Mouse (Mus musculus) midbrain, embryonic 14.5 days (tissue): ENCODE results near the gene Psmd14. TPM values are rescaled to one million over a fixed set of nuclear protein-coding genes. Genes with fewer than 3 reads are reported as not detected.

ENCODE experiments used
- ATAC-seq: fragments of 200-750 bp; cut with Nextera tagmentation; 2 replicates; pipeline ENCODE4 v1.8.0; 2017; ENCODE audit warnings: moderate number of reproducible peaks, moderate library complexity; ENCODE audit not compliant: low FRiP score, low TSS enrichment
- DNase-seq: peaks from one replicate; pipeline ENCODE4 v3.0.0-alpha.2; 2015
- H3K27ac ChIP-seq: fragments of 300-500 bp; sonication (generic); replicated peaks from 2 replicates; pipeline ENCODE4 v1.5.1; 2014; ENCODE audit warnings: mild to moderate bottlenecking, low read depth, low read length, moderate library complexity
- H3K27me3 ChIP-seq: fragments of 300-500 bp; sonication (generic); 2 replicates; pipeline ENCODE4 v1.6.1; 2014; ENCODE audit warnings: low read length, control low read depth, mixed read lengths; ENCODE audit not compliant: control insufficient read depth, insufficient read depth
- H3K36me3 ChIP-seq: fragments of 300-500 bp; sonication (generic); 2 replicates; pipeline ENCODE4 v1.6.1; 2014; ENCODE audit warnings: low read length, control low read depth; ENCODE audit not compliant: control insufficient read depth, insufficient read depth
- H3K4me1 ChIP-seq: fragments of 300-500 bp; sonication (generic); 2 replicates; pipeline ENCODE4 v1.6.1; 2014; ENCODE audit warnings: mild to moderate bottlenecking, antibody characterized with exemption, low read length, control low read depth; ENCODE audit not compliant: control insufficient read depth, insufficient read depth
- H3K4me2 ChIP-seq: fragments of 300-500 bp; sonication (generic); 2 replicates; pipeline ENCODE4 v1.6.1; 2014; ENCODE audit warnings: mild to moderate bottlenecking, low read length, moderate library complexity
- H3K4me3 ChIP-seq: fragments of 300-500 bp; sonication (generic); replicated peaks from 2 replicates; pipeline ENCODE4 v1.5.1; 2014; ENCODE audit warnings: low read depth, low read length
- H3K9ac ChIP-seq: fragments of 300-500 bp; sonication (generic); replicated peaks from 2 replicates; pipeline ENCODE4 v1.6.1; 2014; ENCODE audit warnings: mild to moderate bottlenecking, low read length, moderate library complexity
- H3K9me3 ChIP-seq: fragments of 300-500 bp; sonication (generic); 2 replicates; pipeline ENCODE4 v1.6.1; 2016; ENCODE audit warnings: low read length, control low read depth, mixed read lengths; ENCODE audit not compliant: control insufficient read depth
- WGBS: fragments of 180-500 bp; shearing (Covaris S2); extraction: QIAGEN DNeasy Blood & Tissue Kit; methylation state at CpG from one replicate; pipeline ENCODE4 v1.1.7; 2014; 5-methylcytosine and 5-hydroxymethylcytosine counted together
- polyA plus RNA-seq: library from polyadenylated mRNA; unstranded; fragments of >200 nt; fragmentation: Nextera tagmentation; extraction: Ambion mirVana; gene quantifications from 2 replicates; pipeline ENCODE4 v1.2.1, GENCODE M21; 2014

Psmd14 gene
- polyA plus RNA-seq, 1 experiment from 2014 or later, result 241 TPM

- no peak for ATAC-seq
- no peaks in the 10 kb centered on the region for H3K36me3 ChIP-seq
- no peaks in the 10 kb centered on the region for H3K4me1 ChIP-seq
- H3K4me3 ChIP-seq, result no peak overlapping the region
- H3K4me2 ChIP-seq, result no peak overlapping the region
- WGBS, result 93% methylated on average over 1 of the region's 1 CpGs
- no peaks in the 10 kb centered on the region for H3K9me3 ChIP-seq
- no peak overlapping the region for H3K27ac ChIP-seq
- H3K9ac ChIP-seq, result no peak overlapping the region
- H3K27me3 ChIP-seq, result no peaks in the 10 kb centered on the region
- no peak for DNase-seq
These were observed 39.2 kb downstream of the Psmd14 start for GRCm38 (mm10) chr2:61750702-61751101.

DNA sequence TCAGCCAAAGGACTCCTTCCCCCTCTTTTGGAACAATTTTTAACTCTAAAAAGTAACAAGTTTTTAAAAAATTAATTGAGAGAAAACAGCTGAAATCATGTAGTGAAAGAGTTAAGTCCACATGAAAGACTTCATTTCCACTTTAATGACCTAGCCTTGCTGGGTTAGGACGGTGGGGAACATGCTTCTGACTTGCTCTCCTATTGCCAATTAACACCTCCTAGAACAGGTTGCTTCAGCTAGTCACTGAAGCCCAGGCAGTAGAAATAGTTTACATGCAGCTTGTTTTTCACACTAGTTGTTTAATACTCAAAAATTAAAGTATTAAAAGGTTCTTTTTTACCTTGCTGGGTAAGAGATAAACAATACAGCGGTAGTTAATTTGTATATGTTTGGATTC lies 39.8 kb downstream of the Psmd14 start:
- H3K4me1 ChIP-seq, result no peaks in the 10 kb centered on the region
- no peak overlapping the region for H3K9ac ChIP-seq
- H3K27me3 ChIP-seq, result no peaks in the 10 kb centered on the region
- H3K36me3 ChIP-seq, result no peaks in the 10 kb centered on the region
- DNase-seq (no peak), ATAC-seq (no peak)
- no peak overlapping the region for H3K4me3 ChIP-seq
- H3K4me2 ChIP-seq, result no peak overlapping the region
- H3K27ac ChIP-seq, result no peak overlapping the region
- 50% methylated on average over 2 of the region's 2 CpGs for WGBS
- no peaks in the 10 kb centered on the region for H3K9me3 ChIP-seq

GRCm38 (mm10) chr2:61752362-61752761 lies 40.9 kb downstream of the Psmd14 start:
- no peaks in the 10 kb centered on the region for H3K4me1 ChIP-seq
- H3K4me3 ChIP-seq, result no peak overlapping the region
- H3K27ac ChIP-seq, result no peak overlapping the region
- no peak for ATAC-seq
- no peaks in the 10 kb centered on the region for H3K36me3 ChIP-seq
- no peaks in the 10 kb centered on the region for H3K9me3 ChIP-seq
- no peak for DNase-seq
- no peak overlapping the region for H3K9ac ChIP-seq
- no peaks in the 10 kb centered on the region for H3K27me3 ChIP-seq
- H3K4me2 ChIP-seq, result no peak overlapping the region

DNA sequence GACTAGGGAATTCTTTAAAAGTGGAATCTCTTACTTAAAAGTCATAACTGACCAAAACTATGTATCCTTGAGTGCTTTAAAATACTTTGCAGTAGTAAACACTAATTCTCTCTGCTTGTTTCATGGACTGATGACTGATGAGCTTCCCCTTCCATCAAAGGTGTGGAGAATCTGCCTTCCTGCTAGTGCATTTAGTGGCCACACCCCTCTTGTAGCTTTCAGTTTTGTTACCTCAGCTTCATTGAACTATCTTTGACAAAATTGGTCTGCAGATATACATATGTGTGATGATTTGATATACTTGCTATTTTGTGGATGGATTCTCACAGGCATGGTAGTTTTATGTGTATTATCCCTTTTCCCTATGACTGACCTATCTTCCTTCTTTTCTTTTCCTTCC lies 43.5 kb downstream of the Psmd14 start:
- DNase-seq (no peak), ATAC-seq (no peak)
- H3K4me2 ChIP-seq, result no peak overlapping the region
- no peaks in the 10 kb centered on the region for H3K9me3 ChIP-seq
- no peaks in the 10 kb centered on the region for H3K27me3 ChIP-seq
- H3K36me3 ChIP-seq, result no peaks in the 10 kb centered on the region
- H3K9ac ChIP-seq, result no peak overlapping the region
- H3K27ac ChIP-seq, result no peak overlapping the region
- no peaks in the 10 kb centered on the region for H3K4me1 ChIP-seq
- no peak overlapping the region for H3K4me3 ChIP-seq

DNA sequence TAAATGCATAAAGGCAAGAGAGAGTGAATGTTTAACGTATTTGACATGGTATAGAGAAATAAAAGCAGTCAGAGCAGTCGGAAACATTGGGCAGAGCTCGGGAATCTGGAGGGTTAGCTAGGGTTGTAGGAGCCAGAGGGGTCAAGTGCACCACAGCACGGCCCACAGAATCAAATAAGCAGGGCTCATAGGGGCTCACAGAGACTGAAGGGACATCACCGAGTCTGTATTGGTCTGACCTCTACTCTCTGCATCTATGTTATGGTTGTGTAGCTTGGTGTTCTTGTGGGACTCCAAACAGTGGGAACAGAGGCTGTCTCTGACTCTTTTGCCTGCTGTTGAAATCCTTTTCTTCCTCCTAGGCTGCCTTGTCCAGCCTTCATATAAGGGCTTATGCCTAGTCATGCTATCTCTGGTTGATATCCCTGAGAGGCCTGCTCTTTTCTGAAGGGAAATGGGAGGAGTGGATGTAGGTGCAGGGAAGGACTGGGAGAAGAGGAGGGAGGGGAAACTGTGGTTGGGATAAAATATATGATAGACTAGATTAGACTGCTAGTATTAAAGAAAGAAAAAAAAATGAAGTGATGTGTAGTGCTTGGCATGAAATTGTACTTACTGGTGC lies 47.9 kb downstream of the Psmd14 start:
- Histone ChIP-seq H3K4me1 (no peaks in the 10 kb centered on the region), H3K9me3 (no peaks in the 10 kb centered on the region), H3K36me3 (no peaks in the 10 kb centered on the region), H3K9ac (no peak overlapping the region), H3K4me3 (no peak overlapping the region), H3K27me3 (no peaks in the 10 kb centered on the region), H3K4me2 (no peak overlapping the region), H3K27ac (no peak overlapping the region)
- 91% methylated on average over 5 of the region's 5 CpGs for WGBS
- ATAC-seq, result no peak
- no peak for DNase-seq

DNA sequence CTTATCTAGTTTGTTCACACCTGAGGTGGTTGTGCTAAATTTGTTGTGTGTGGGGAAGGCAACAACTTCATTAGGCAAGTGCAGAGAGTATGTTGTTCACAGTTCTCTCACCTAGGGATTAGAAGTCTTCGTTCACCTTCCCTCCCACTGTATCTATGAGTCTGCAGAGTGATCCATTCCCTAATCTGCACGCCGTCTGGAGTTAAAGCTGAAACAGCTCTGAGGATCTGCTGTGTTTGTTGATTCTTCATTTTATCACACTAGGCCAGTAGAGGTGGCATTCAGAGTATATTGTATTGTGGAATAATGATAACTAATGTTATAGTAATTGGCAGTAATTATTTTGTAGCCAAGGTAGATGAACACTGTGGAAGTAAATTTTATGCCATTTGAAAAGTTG lies 48.5 kb downstream of the Psmd14 start:
- Histone ChIP-seq H3K4me3 (no peak overlapping the region), H3K4me1 (no peaks in the 10 kb centered on the region), H3K36me3 (no peaks in the 10 kb centered on the region), H3K4me2 (no peak overlapping the region), H3K27ac (no peak overlapping the region), H3K27me3 (no peaks in the 10 kb centered on the region), H3K9ac (no peak overlapping the region), H3K9me3 (no peaks in the 10 kb centered on the region)
- 88% methylated on average over 3 of the region's 3 CpGs for WGBS
- DNase-seq, result no peak
- no peak for ATAC-seq

DNA sequence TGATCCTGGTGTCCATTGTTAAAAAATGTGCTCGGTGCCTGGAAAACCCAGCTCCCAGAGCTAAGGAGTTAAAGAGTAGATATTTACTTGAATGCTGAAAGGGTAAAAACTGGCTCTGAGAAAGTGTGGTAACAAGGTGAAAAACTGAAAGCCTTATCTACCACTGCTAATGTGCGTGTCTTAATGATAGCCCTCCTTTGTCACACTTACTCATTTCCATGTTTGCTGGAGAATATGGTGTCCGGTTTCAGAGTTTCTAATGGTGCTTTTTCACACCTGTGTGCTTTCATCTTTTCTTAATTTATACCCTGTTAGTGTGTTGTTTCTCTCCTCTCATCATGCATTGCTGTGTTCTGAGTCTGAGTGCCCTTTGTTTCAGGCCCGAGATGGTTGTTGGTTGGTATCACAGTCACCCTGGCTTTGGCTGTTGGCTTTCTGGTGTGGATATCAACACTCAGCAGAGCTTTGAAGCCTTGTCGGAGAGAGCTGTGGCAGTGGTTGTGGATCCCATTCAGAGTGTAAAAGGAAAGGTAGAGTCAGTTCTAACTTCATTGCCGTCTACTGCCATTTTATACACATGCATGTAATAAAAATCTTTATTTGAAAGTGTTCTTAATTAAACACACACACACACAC lies 53.1 kb downstream of the Psmd14 start:
- Histone ChIP-seq H3K36me3 (no peaks in the 10 kb centered on the region), H3K27me3 (no peaks in the 10 kb centered on the region), H3K4me2 (no peak overlapping the region), H3K27ac (no peak overlapping the region), H3K9ac (no peak overlapping the region), H3K4me3 (no peak overlapping the region), H3K4me1 (no peaks in the 10 kb centered on the region), H3K9me3 (no peaks in the 10 kb centered on the region)
- WGBS, result 72% methylated on average over 6 of the region's 6 CpGs
- ATAC-seq (no peak), DNase-seq (no peak)

DNA sequence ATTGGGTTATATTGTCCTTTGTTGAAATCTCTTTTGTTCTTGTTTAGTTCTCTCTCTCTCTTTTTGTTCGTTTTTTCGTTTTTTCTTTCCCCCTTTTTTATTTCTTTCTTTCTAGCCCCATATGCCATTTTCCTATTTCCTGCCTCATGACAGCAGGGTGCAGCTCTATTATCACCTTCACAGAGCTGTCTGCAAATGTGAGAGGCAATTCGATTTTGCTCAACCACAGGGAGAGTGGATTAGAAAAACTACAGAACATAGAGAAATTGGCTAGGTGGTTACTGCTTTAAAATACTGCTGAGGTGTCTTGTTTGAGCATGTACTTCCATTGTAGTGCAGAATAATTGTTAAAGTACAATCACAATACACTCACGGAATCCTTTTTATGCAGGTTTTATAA lies 54.0 kb downstream of the Psmd14 start:
- no peak overlapping the region for H3K27ac ChIP-seq

DNA sequence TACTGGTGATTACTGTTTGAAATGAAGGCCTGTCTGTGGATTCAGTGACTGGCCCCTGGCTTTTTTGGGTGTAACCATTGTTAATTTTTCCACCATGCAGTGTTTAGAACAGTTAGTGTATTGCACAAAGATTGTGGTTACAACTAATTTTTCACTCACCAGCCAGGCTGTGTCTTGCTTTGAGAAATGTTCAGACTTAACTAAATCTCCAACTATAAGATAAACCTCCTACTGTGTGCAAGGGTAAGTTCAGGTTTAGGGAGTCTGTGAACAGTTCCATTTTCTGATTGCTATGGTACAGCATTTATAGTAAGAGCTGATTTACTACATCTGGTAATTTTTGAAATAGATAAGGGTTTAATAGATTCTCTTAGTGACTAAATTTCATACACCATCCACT lies 69.3 kb downstream of the Psmd14 start:
- H3K27me3 ChIP-seq, result no peaks in the 10 kb centered on the region
- peaks cover 18% of the 10 kb centered on the region for H3K36me3 ChIP-seq
- H3K9ac ChIP-seq, result no peak overlapping the region
- no peaks in the 10 kb centered on the region for H3K4me1 ChIP-seq
- DNase-seq, result no peak
- no peak overlapping the region for H3K4me2 ChIP-seq
- no peak for ATAC-seq
- H3K27ac ChIP-seq, result no peak overlapping the region
- H3K9me3 ChIP-seq, result no peaks in the 10 kb centered on the region
- H3K4me3 ChIP-seq, result no peak overlapping the region

More for the DNA sequence above, 54.0 kb downstream of the Psmd14 start:
- Histone ChIP-seq H3K9me3 (no peaks in the 10 kb centered on the region), H3K27me3 (no peaks in the 10 kb centered on the region), H3K9ac (no peak overlapping the region), H3K36me3 (no peaks in the 10 kb centered on the region), H3K4me2 (no peak overlapping the region), H3K4me3 (no peak overlapping the region), H3K4me1 (no peaks in the 10 kb centered on the region)
- DNase-seq, result no peak
- WGBS, result 65% methylated on average over 4 of the region's 4 CpGs
- ATAC-seq, result no peak
